8 mouse cellular contexts compared by ENCODE assay signal in genomic region chr11:87805448-87805847, GRCm38 (mm10). TPM values are rescaled to one million over a fixed set of nuclear protein-coding genes. Genes with fewer than 3 reads are reported as not detected.
DNase-seq lines count a peak whose midpoint lies in the region; ATAC-seq and TF ChIP-seq lines count a peak whose summit lies in the region.
"Had no signal": no experiment of that assay in that cellular context is flagged by ENCODE, and none has a peak within 500 bp of the region (broad histone marks: within the 10 kb centered on the region; RNA-seq: fewer than 3 reads in every experiment).

No protein-coding gene starts in this region.

- TF ChIP-seq EP300 in stomach, postnatal 0 days (optimal IDR thresholded peaks at IDR 0.05) = no peak

- TF ChIP-seq POLR2A in liver, adult 2 months (IDR thresholded peaks at IDR 0.05; ENCODE audit: extremely low read depth, insufficient read depth, low read length) = no peak

- no peak overlapping the region for H3K9ac ChIP-seq in liver, adult 2 months (ENCODE audit: low read depth, low read length)
- no peak overlapping the region for H3K9ac ChIP-seq in liver, embryonic 12.5 days
- no peak overlapping the region for H3K9ac ChIP-seq in stomach, postnatal 0 days (ENCODE audit: low read length)
- H3K9ac ChIP-seq: embryonic facial prominence, embryonic 15.5 days had no signal

- H3K79me2 ChIP-seq in liver, adult 2 months (ENCODE audit: control insufficient read depth, insufficient read depth, low read length) = no peaks in the 10 kb centered on the region

- peaks cover 6% of the 10 kb centered on the region for H3K27me3 ChIP-seq in liver, adult 2 months (ENCODE audit: control insufficient read depth, insufficient read depth, low read length)
- H3K27me3 ChIP-seq in liver, embryonic 12.5 days (replicated peaks) = no peaks in the 10 kb centered on the region; the same call in 1 of the 2 replicates
- no peaks in the 10 kb centered on the region for H3K27me3 ChIP-seq in stomach, postnatal 0 days (ENCODE audit: control insufficient read depth, insufficient read depth, low read length)
- H3K27me3 ChIP-seq: embryonic facial prominence, embryonic 15.5 days had no signal

- H3K9me3 ChIP-seq in liver, embryonic 12.5 days (replicated peaks) = no peaks in the 10 kb centered on the region
- no peaks in the 10 kb centered on the region for H3K9me3 ChIP-seq in stomach, postnatal 0 days (ENCODE audit: control insufficient read depth, low read length)
- H3K9me3 ChIP-seq: embryonic facial prominence, embryonic 15.5 days had no signal

- no peaks in the 10 kb centered on the region for H3K36me3 ChIP-seq in liver, adult 2 months (ENCODE audit: control insufficient read depth, insufficient read depth, low read length)
- no peaks in the 10 kb centered on the region for H3K36me3 ChIP-seq in liver, embryonic 12.5 days
- H3K36me3 ChIP-seq in stomach, postnatal 0 days (ENCODE audit: control insufficient read depth, insufficient read depth, low read length) = no peaks in the 10 kb centered on the region
- H3K36me3 ChIP-seq: embryonic facial prominence, embryonic 15.5 days had no signal

- 58% methylated on average over 1 of the region's 1 CpGs for WGBS in liver, adult 2 months
- 46% methylated on average over 1 of the region's 1 CpGs for WGBS in liver, embryonic 12.5 days (ENCODE audit: insufficient replicate concordance)
- WGBS in stomach, postnatal 0 days = 55% methylated on average over 1 of the region's 1 CpGs

- TF ChIP-seq CTCF in liver, adult 2 months (IDR thresholded peaks at IDR 0.05; ENCODE audit: low read depth, low read length) = peak; percentile 47; the same call in 1 of the 2 replicates
- peak; percentile 67 for TF ChIP-seq CTCF in stomach, postnatal 0 days (IDR thresholded peaks at IDR 0.05; ENCODE audit: low read depth)

- H3K27ac ChIP-seq in liver, adult 2 months (replicated peaks; ENCODE audit: insufficient read depth, low read depth, low read length) = no peak overlapping the region
- no peak overlapping the region for H3K27ac ChIP-seq in liver, embryonic 12.5 days
- H3K27ac ChIP-seq in stomach, postnatal 0 days (replicated peaks) = no peak overlapping the region
- H3K27ac ChIP-seq: embryonic facial prominence, embryonic 15.5 days had no signal

- H3K4me2 ChIP-seq in liver, embryonic 12.5 days = no peak overlapping the region
- H3K4me2 ChIP-seq in stomach, postnatal 0 days (replicated peaks; ENCODE audit: low read depth) = no peak overlapping the region
- H3K4me2 ChIP-seq: embryonic facial prominence, embryonic 15.5 days had no signal

- peak; percentile 28 for DNase-seq in liver, adult 2 months (ENCODE audit: extremely low read depth, low read depth, low spot score)
- DNase-seq in adrenal gland, postnatal 14 days = peak; percentile 58
- peak; percentile 28 for DNase-seq in forelimb bud, embryonic 11.5 days (ENCODE audit: low read depth, low spot score)
- DNase-seq in stomach, postnatal 0 days (ENCODE audit: low spot score) = no peak
- no peak for DNase-seq in left cerebral cortex, adult 11 months (ENCODE audit: low spot score)
- DNase-seq in right cerebral cortex, postnatal 14 days = no peak

- no peak overlapping the region for H3K4me3 ChIP-seq in liver, adult 2 months (ENCODE audit: insufficient read depth, low read depth, low read length)
- no peak overlapping the region for H3K4me3 ChIP-seq in liver, embryonic 12.5 days
- H3K4me3 ChIP-seq in stomach, postnatal 0 days (ENCODE audit: low read depth, low read length) = no peak overlapping the region
- H3K4me3 ChIP-seq: embryonic facial prominence, embryonic 15.5 days had no signal

- H3K4me1 ChIP-seq in liver, adult 2 months (ENCODE audit: control insufficient read depth, insufficient read depth, low read length) = no peaks in the 10 kb centered on the region
- no peaks in the 10 kb centered on the region for H3K4me1 ChIP-seq in liver, embryonic 12.5 days
- H3K4me1 ChIP-seq in stomach, postnatal 0 days (replicated peaks; ENCODE audit: control insufficient read depth, insufficient read depth) = no peaks in the 10 kb centered on the region
- H3K4me1 ChIP-seq: embryonic facial prominence, embryonic 15.5 days had no signal

- ATAC-seq in liver, embryonic 12.5 days = no peak
- ATAC-seq in stomach, postnatal 0 days (ENCODE audit: low FRiP score, low TSS enrichment) = no peak

RNA-seq across cellular contexts. Expression of gene Mpo, which starts 12.1 kb away (rescaled TPM):
- not detected in 2 replicates for total RNA-seq in liver, adult 2 months (2014; rRNA removed)
- 0.06 TPM in 1 of 2 replicates, not detected in the other for polyA plus RNA-seq in liver, adult 2 months (2012; rRNA removed)
- polyA plus RNA-seq in liver, embryonic 12.5 days (2016; fragmentation: Nextera tagmentation; extraction: Ambion mirVana) = 209 and 217 TPM in 2 replicates
- total RNA-seq in adrenal gland, postnatal 14 days (2021) = 0.64 and 1.4 TPM in 2 replicates
- polyA plus RNA-seq in stomach, postnatal 0 days (2015; fragmentation: Nextera tagmentation; extraction: Ambion mirVana) = 0.52 and 0.74 TPM in 2 replicates

RNA-seq across cellular contexts. Expression of gene Lpo, which starts 22.6 kb away (rescaled TPM):
- total RNA-seq in liver, adult 2 months (2014; rRNA removed) = not detected in 2 replicates
- polyA plus RNA-seq in liver, adult 2 months (2012; rRNA removed) = not detected in 2 replicates
- polyA plus RNA-seq in liver, embryonic 12.5 days (2016; fragmentation: Nextera tagmentation; extraction: Ambion mirVana) = not detected in 2 replicates
- total RNA-seq in adrenal gland, postnatal 14 days (2021) = not detected in 2 replicates
- polyA plus RNA-seq in stomach, postnatal 0 days (2015; fragmentation: Nextera tagmentation; extraction: Ambion mirVana) = 0.41 and 0.69 TPM in 2 replicates

RNA-seq across cellular contexts. Expression of gene Tspoap1, which starts 45.1 kb away (rescaled TPM):
- 0.09 and 1.1 TPM in 2 replicates for total RNA-seq in liver, adult 2 months (2014; rRNA removed)
- 0.26 and 0.37 TPM in 2 replicates for polyA plus RNA-seq in liver, adult 2 months (2012; rRNA removed)
- 5.9 and 6.2 TPM in 2 replicates for polyA plus RNA-seq in liver, embryonic 12.5 days (2016; fragmentation: Nextera tagmentation; extraction: Ambion mirVana)
- total RNA-seq in adrenal gland, postnatal 14 days (2021) = 2.8 and 3.9 TPM in 2 replicates
- 0.56 and 0.70 TPM in 2 replicates for polyA plus RNA-seq in stomach, postnatal 0 days (2015; fragmentation: Nextera tagmentation; extraction: Ambion mirVana)

RNA-seq across cellular contexts. Expression of gene Mks1, which starts 47.6 kb away (rescaled TPM):
- 1.2 and 2.1 TPM in 2 replicates for total RNA-seq in liver, adult 2 months (2014; rRNA removed)
- polyA plus RNA-seq in liver, adult 2 months (2012; rRNA removed) = 2.8 and 3.2 TPM in 2 replicates
- 3.9 and 4.3 TPM in 2 replicates for polyA plus RNA-seq in liver, embryonic 12.5 days (2016; fragmentation: Nextera tagmentation; extraction: Ambion mirVana)
- 9.5 and 14.3 TPM in 2 replicates for total RNA-seq in adrenal gland, postnatal 14 days (2021)
- polyA plus RNA-seq in stomach, postnatal 0 days (2015; fragmentation: Nextera tagmentation; extraction: Ambion mirVana) = 4.3 and 4.5 TPM in 2 replicates

Comparison
In these comparisons a context has a peak if more than half of its experiments do, and no peak if none do; other contexts are left out.
1. RNA of gene Mpo, which starts 12.1 kb away (polyA plus RNA-seq): 209 to 217 TPM in liver, embryonic 12.5 days; 0.52 to 0.74 TPM in stomach, postnatal 0 days and 0.06 TPM in liver, adult 2 months; every median in the first group is over 100 times any median in the second.
2. DNase-seq: peak in liver, adult 2 months (single experiment), adrenal gland, postnatal 14 days (single experiment) and forelimb bud, embryonic 11.5 days (single experiment); none in stomach, postnatal 0 days (single experiment), left cerebral cortex, adult 11 months (single experiment) and right cerebral cortex, postnatal 14 days (single experiment).